Mouse (Mus musculus) monocyte, adult 5-6 weeks (primary cell): ENCODE data around the gene Twsg1. TPM values are rescaled to one million over a fixed set of nuclear protein-coding genes. Genes with fewer than 3 reads are reported as not detected.
A peak's percentile ranks its signal among the peaks of the same experiment; 100 is the strongest.

ENCODE experiments used
- ATAC-seq: fragments of 153-309, 156-312 bp; replicated peaks from 2 replicates; pipeline ENCODE4 v1.8.0; 2017; ENCODE audit warnings: mild to moderate bottlenecking; ENCODE audit not compliant: low TSS enrichment, insufficient number of reproducible peaks, severe bottlenecking, poor library complexity, low FRiP score
- total RNA-seq: library from RNA; stranded (forward); fragments of 200-1000, 200-491, 200-594 nt; gene quantifications from 3 replicates; pipeline ENCODE4 v1.2.3, GENCODE M21; 2017

Gene Twsg1
- total RNA-seq, 1 experiment from 2014 or later, result 6.4 TPM

- ATAC-seq, result no peak
Measured at GRCm38 (mm10) chr17:65905241-65905640, 45.8 kb downstream of the Twsg1 start.

GRCm38 (mm10) chr17:65903826-65904225 lies 47.2 kb downstream of the Twsg1 start:
- no peak for ATAC-seq

- no peak for ATAC-seq
Measured at GRCm38 (mm10) chr17:65903011-65903410, 48.0 kb downstream of the Twsg1 start.

- ATAC-seq, result no peak
Measured at GRCm38 (mm10) chr17:65902281-65902680, 48.7 kb downstream of the Twsg1 start.

GRCm38 (mm10) chr17:65896016-65896415 lies 55.0 kb downstream of the Twsg1 start:
- no peak for ATAC-seq

GRCm38 (mm10) chr17:65889476-65889875 lies 61.5 kb downstream of the Twsg1 start:
- no peak for ATAC-seq

- no peak for ATAC-seq
Measured at GRCm38 (mm10) chr17:65886571-65886970, 64.5 kb downstream of the Twsg1 start.

- peak; percentile 54 for ATAC-seq
Measured at GRCm38 (mm10) chr17:65885697-65886529, 65.1 kb downstream of the Twsg1 start, which contains the start of gene Ralbp1. TSS of gene Ralbp1 (minus strand) at chr17:65885798.

GRCm38 (mm10) chr17:65885398-65885696 lies 65.7 kb downstream of the Twsg1 start:
- ATAC-seq, result no peak; the same call in 1 of the 2 replicates

GRCm38 (mm10) chr17:65884691-65885397 lies 66.2 kb downstream of the Twsg1 start:
- ATAC-seq, result peak; percentile 96

- ATAC-seq, result no peak
Measured at GRCm38 (mm10) chr17:65884061-65884669, 66.9 kb downstream of the Twsg1 start.

- ATAC-seq, result no peak
Measured at GRCm38 (mm10) chr17:65877026-65877425, 74.0 kb downstream of the Twsg1 start.

- ATAC-seq, result no peak
Measured at GRCm38 (mm10) chr17:65873834-65874233, 77.2 kb downstream of the Twsg1 start.

GRCm38 (mm10) chr17:65873156-65873555 lies 77.9 kb downstream of the Twsg1 start:
- no peak for ATAC-seq

- peak; percentile 61; the same call in 1 of the 2 replicates for ATAC-seq
Measured at GRCm38 (mm10) chr17:65872652-65873051, 78.4 kb downstream of the Twsg1 start.

GRCm38 (mm10) chr17:65872051-65872450 lies 79.0 kb downstream of the Twsg1 start:
- ATAC-seq, result no peak
